Mouse (Mus musculus) forebrain, embryonic 16.5 days (tissue): Measurements from ENCODE around the gene Cadm3. TPM values are rescaled to one million over a fixed set of nuclear protein-coding genes. Genes with fewer than 3 reads are reported as not detected.
A peak's percentile ranks its signal among the peaks of the same experiment; 100 is the strongest.

Source experiments
- ATAC-seq: fragments of 200-750 bp; cut with Nextera tagmentation; 2 replicates; pipeline ENCODE4 v1.8.0; 2017; ENCODE audit warnings: mild to moderate bottlenecking, moderate library complexity
- H3K27ac ChIP-seq: fragments of 300-500 bp; sonication (generic); 2 replicates; pipeline ENCODE4 v1.5.1; 2014; ENCODE audit warnings: low read length, control low read depth
- H3K27me3 ChIP-seq: fragments of 300-500 bp; sonication (generic); replicated peaks from 2 replicates; pipeline ENCODE4 v1.6.1; 2014; ENCODE audit warnings: low read length; ENCODE audit not compliant: control insufficient read depth, insufficient read depth
- H3K36me3 ChIP-seq: fragments of 300-500 bp; sonication (generic); 2 replicates; pipeline ENCODE4 v1.6.1; 2014; ENCODE audit not compliant: control insufficient read depth, insufficient read depth
- H3K4me1 ChIP-seq: fragments of 300-500 bp; sonication (generic); replicated peaks from 2 replicates; pipeline ENCODE4 v1.6.1; 2014; ENCODE audit warnings: low read length; ENCODE audit not compliant: control insufficient read depth, insufficient read depth
- H3K4me2 ChIP-seq: fragments of 300-500 bp; sonication (generic); 2 replicates; pipeline ENCODE4 v1.6.1; 2014; ENCODE audit warnings: mild to moderate bottlenecking, low read length, control low read depth
- H3K4me3 ChIP-seq: fragments of 300-500 bp; sonication (generic); replicated peaks from 2 replicates; pipeline ENCODE4 v1.5.1; 2014; ENCODE audit warnings: mild to moderate bottlenecking, low read length, control low read depth
- H3K9ac ChIP-seq: fragments of 300-500 bp; sonication (generic); replicated peaks from 2 replicates; pipeline ENCODE4 v1.6.1; 2014; ENCODE audit warnings: low read depth, low read length, control low read depth
- H3K9me3 ChIP-seq: fragments of 300-500 bp; sonication (generic); 2 replicates; pipeline ENCODE4 v1.6.1; 2016; ENCODE audit warnings: low read length; ENCODE audit not compliant: control insufficient read depth
- WGBS: fragments of 180-500 bp; shearing (Covaris S2); extraction: QIAGEN DNeasy Blood & Tissue Kit; methylation state at CpG from one replicate; pipeline ENCODE4 v1.1.7; 2014; 5-methylcytosine and 5-hydroxymethylcytosine counted together
- polyA plus RNA-seq: library from polyadenylated mRNA; unstranded; fragments of >200 nt; fragmentation: Nextera tagmentation; extraction: Ambion mirVana; gene quantifications from 2 replicates; pipeline ENCODE4 v1.2.1, GENCODE M21; 2015

Gene Cadm3
- polyA plus RNA-seq, 1 experiment from 2014 or later = 47.1 TPM

GRCm38 (mm10) chr1:173363436-173363835, 4.1 kb downstream of the Cadm3 start:
- ATAC-seq = no peak
- H3K4me1 ChIP-seq = peaks cover 37% of the 10 kb centered on the region
- no peaks in the 10 kb centered on the region for H3K27me3 ChIP-seq
- no peaks in the 10 kb centered on the region for H3K9me3 ChIP-seq
- H3K4me3 ChIP-seq = no peak overlapping the region
- no peaks in the 10 kb centered on the region for H3K36me3 ChIP-seq
- H3K4me2 ChIP-seq = no peak overlapping the region
- no peak overlapping the region for H3K9ac ChIP-seq
- no peak overlapping the region for H3K27ac ChIP-seq
- 93% methylated on average over 2 of the region's 2 CpGs for WGBS

GRCm38 (mm10) chr1:173361651-173362050, 5.8 kb downstream of the Cadm3 start:
- H3K4me2 ChIP-seq = no peak overlapping the region
- H3K4me1 ChIP-seq = peaks cover 31% of the 10 kb centered on the region
- H3K27me3 ChIP-seq = no peaks in the 10 kb centered on the region
- H3K27ac ChIP-seq = no peak overlapping the region
- no peak overlapping the region for H3K9ac ChIP-seq
- ATAC-seq = no peak
- 50% methylated on average over 6 of the region's 6 CpGs for WGBS
- no peaks in the 10 kb centered on the region for H3K36me3 ChIP-seq
- no peak overlapping the region for H3K4me3 ChIP-seq
- H3K9me3 ChIP-seq = no peaks in the 10 kb centered on the region

- ATAC-seq = no peak
- WGBS = 60% methylated on average over 4 of the region's 4 CpGs
- Histone ChIP-seq H3K4me2 (no peak overlapping the region), H3K4me3 (no peak overlapping the region), H3K36me3 (no peaks in the 10 kb centered on the region), H3K27me3 (no peaks in the 10 kb centered on the region), H3K27ac (peak overlapping the region; percentile 10; the same call in 1 of the 2 replicates), H3K9ac (no peak overlapping the region), H3K4me1 (peaks cover 19% of the 10 kb centered on the region), H3K9me3 (no peaks in the 10 kb centered on the region)
Measured at GRCm38 (mm10) chr1:173359590-173360290, 7.8 kb downstream of the Cadm3 start.

GRCm38 (mm10) chr1:173357799-173358198, 9.7 kb downstream of the Cadm3 start:
- Histone ChIP-seq H3K36me3 (no peaks in the 10 kb centered on the region), H3K27ac (no peak overlapping the region), H3K4me1 (peaks cover 15% of the 10 kb centered on the region), H3K27me3 (no peaks in the 10 kb centered on the region), H3K4me3 (no peak overlapping the region), H3K9me3 (no peaks in the 10 kb centered on the region), H3K4me2 (no peak overlapping the region), H3K9ac (no peak overlapping the region)
- 40% methylated on average over 4 of the region's 4 CpGs for WGBS
- ATAC-seq = peak; percentile 32; the same call in 1 of the 2 replicates

- no peak for ATAC-seq
- Histone ChIP-seq H3K9ac (no peak overlapping the region), H3K4me1 (peaks cover 15% of the 10 kb centered on the region), H3K27me3 (no peaks in the 10 kb centered on the region), H3K9me3 (no peaks in the 10 kb centered on the region), H3K4me3 (no peak overlapping the region), H3K27ac (no peak overlapping the region), H3K36me3 (no peaks in the 10 kb centered on the region), H3K4me2 (no peak overlapping the region)
- 90% methylated on average over 2 of the region's 2 CpGs for WGBS
Measured at GRCm38 (mm10) chr1:173356699-173357098, 10.8 kb downstream of the Cadm3 start.

- WGBS = 72% methylated on average over 7 of the region's 7 CpGs
Measured at GRCm38 (mm10) chr1:173355107-173355846, 12.2 kb downstream of the Cadm3 start.

GRCm38 (mm10) chr1:173350372-173350957, 17.0 kb downstream of the Cadm3 start, which contains the start of gene Aim2:
TSS of gene Aim2 (plus strand) at chr1:173350879.
- ATAC-seq = peak; percentile 63
- Histone ChIP-seq H3K4me1 (peaks cover 9% of the 10 kb centered on the region), H3K36me3 (peaks cover 7% of the 10 kb centered on the region; the same call in 1 of the 2 replicates), H3K4me2 (peak within 1 kb of the TSS; percentile 47), H3K9ac (peak within 1 kb of the TSS; percentile 43; the same call in 1 of the 2 replicates), H3K9me3 (no peaks in the 10 kb centered on the region), H3K27me3 (no peaks in the 10 kb centered on the region), H3K4me3 (peak within 1 kb of the TSS; percentile 34), H3K27ac (no peak within 1 kb of the TSS)
- WGBS = 8% methylated on average over 10 of the region's 10 CpGs

More at GRCm38 (mm10) chr1:173355107-173355846, 12.2 kb downstream of the Cadm3 start:
- Histone ChIP-seq H3K36me3 (no peaks in the 10 kb centered on the region), H3K9ac (no peak overlapping the region), H3K4me2 (no peak overlapping the region), H3K27ac (no peak overlapping the region), H3K9me3 (no peaks in the 10 kb centered on the region), H3K4me3 (no peak overlapping the region), H3K27me3 (no peaks in the 10 kb centered on the region), H3K4me1 (peaks cover 17% of the 10 kb centered on the region)
- ATAC-seq = no peak

- no peaks in the 10 kb centered on the region for H3K27me3 ChIP-seq
- H3K36me3 ChIP-seq = peaks cover 8% of the 10 kb centered on the region; the same call in 1 of the 2 replicates
- peak overlapping the region; percentile 43; the same call in 1 of the 2 replicates for H3K9ac ChIP-seq
- peak; percentile 90 for ATAC-seq
- H3K4me1 ChIP-seq = peaks cover 9% of the 10 kb centered on the region
- 1% methylated on average over 6 of the region's 6 CpGs for WGBS
- H3K9me3 ChIP-seq = no peaks in the 10 kb centered on the region
- no peak overlapping the region for H3K27ac ChIP-seq
- peak overlapping the region; percentile 34 for H3K4me3 ChIP-seq
- peak overlapping the region; percentile 47 for H3K4me2 ChIP-seq
Measured at GRCm38 (mm10) chr1:173349946-173350345, 17.5 kb downstream of the Cadm3 start.

DNA sequence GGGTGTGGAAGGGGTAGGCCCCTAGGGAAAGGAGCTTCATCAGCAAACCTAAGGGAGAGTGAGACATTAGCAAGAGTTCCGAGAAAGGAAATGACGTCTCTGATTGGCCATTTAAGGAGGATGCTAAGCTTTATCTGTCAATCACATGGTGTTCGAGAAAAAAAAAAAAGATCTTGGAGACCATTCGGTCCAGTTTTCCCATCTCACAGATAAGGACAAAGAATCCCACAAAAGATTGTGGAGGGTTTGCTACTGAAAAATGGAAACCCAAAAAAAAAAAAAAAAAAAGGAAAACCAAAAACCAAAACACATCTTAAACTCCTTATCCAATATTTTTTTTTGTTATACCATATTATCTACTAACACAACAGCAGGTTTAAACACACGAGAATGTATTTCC, 18.3 kb downstream of the Cadm3 start:
- WGBS = 37% methylated on average over 5 of the region's 5 CpGs
- ATAC-seq = no peak
- H3K9ac ChIP-seq = no peak overlapping the region

More for the DNA sequence above, 18.3 kb downstream of the Cadm3 start:
- Histone ChIP-seq H3K4me2 (no peak overlapping the region), H3K4me3 (no peak overlapping the region), H3K9me3 (no peaks in the 10 kb centered on the region), H3K36me3 (peaks cover 8% of the 10 kb centered on the region; the same call in 1 of the 2 replicates), H3K4me1 (peaks cover 10% of the 10 kb centered on the region), H3K27ac (no peak overlapping the region), H3K27me3 (no peaks in the 10 kb centered on the region)
